Mouse (Mus musculus): ENCODE measurements around the gene Setx. TPM values are rescaled to one million over a fixed set of nuclear protein-coding genes. Genes with fewer than 3 reads are reported as not detected.
"Not testable (repeated sequence)": the region's sequence is repeated elsewhere in the genome, so short reads cannot be mapped to it uniquely, and the experiment has no call there.

The Setx gene
- polyA plus RNA-seq, 1 experiment from 2014 or later = 12.8 TPM

GRCm38 (mm10) chr2:29096751-29097150 lies 27.2 kb upstream of the Setx start:
- no peak overlapping the region for H3K4me2 ChIP-seq
- no peaks in the 10 kb centered on the region for H3K4me1 ChIP-seq (ENCODE audit: control insufficient read depth, insufficient read depth, low read length)
- H3K36me3 ChIP-seq (ENCODE audit: control insufficient read depth, insufficient read depth, low read length) = no peaks in the 10 kb centered on the region
- WGBS (ENCODE audit: insufficient replicate concordance) = 63% methylated on average over 4 of the region's 4 CpGs
- H3K27ac ChIP-seq (ENCODE audit: low read depth, low read length) = no peak overlapping the region
- H3K4me3 ChIP-seq (ENCODE audit: low read depth, low read length) = no peak overlapping the region
- H3K27me3 ChIP-seq (ENCODE audit: control insufficient read depth, insufficient read depth, low read length) = no peaks in the 10 kb centered on the region
- H3K9ac ChIP-seq (ENCODE audit: low read depth, low read length) = no peak overlapping the region
- no peaks in the 10 kb centered on the region for H3K9me3 ChIP-seq (replicated peaks; ENCODE audit: control insufficient read depth, low read length)
- ATAC-seq (replicated peaks; ENCODE audit: insufficient number of reproducible peaks, low FRiP score, low TSS enrichment) = no peak

GRCm38 (mm10) chr2:29097465-29097864 lies 26.5 kb upstream of the Setx start:
- Histone ChIP-seq H3K4me1 (ENCODE audit: control insufficient read depth, insufficient read depth, low read length) (no peaks in the 10 kb centered on the region), H3K27ac (ENCODE audit: low read depth, low read length) (no peak overlapping the region), H3K27me3 (ENCODE audit: control insufficient read depth, insufficient read depth, low read length) (no peaks in the 10 kb centered on the region), H3K9me3 (replicated peaks; ENCODE audit: control insufficient read depth, low read length) (no peaks in the 10 kb centered on the region), H3K36me3 (ENCODE audit: control insufficient read depth, insufficient read depth, low read length) (no peaks in the 10 kb centered on the region), H3K9ac (ENCODE audit: low read depth, low read length) (no peak overlapping the region), H3K4me3 (ENCODE audit: low read depth, low read length) (no peak overlapping the region), H3K4me2 (no peak overlapping the region)
- WGBS (ENCODE audit: insufficient replicate concordance) = 64% methylated on average over 3 of the region's 3 CpGs
- no peak for ATAC-seq (replicated peaks; ENCODE audit: insufficient number of reproducible peaks, low FRiP score, low TSS enrichment)

GRCm38 (mm10) chr2:29097955-29098354 lies 26.0 kb upstream of the Setx start:
- H3K36me3 ChIP-seq (ENCODE audit: control insufficient read depth, insufficient read depth, low read length); H3K4me2 ChIP-seq; H3K4me3 ChIP-seq (ENCODE audit: low read depth, low read length); H3K9ac ChIP-seq (ENCODE audit: low read depth, low read length); H3K9me3 ChIP-seq (replicated peaks; ENCODE audit: control insufficient read depth, low read length); H3K27ac ChIP-seq (ENCODE audit: low read depth, low read length); H3K4me1 ChIP-seq (ENCODE audit: control insufficient read depth, insufficient read depth, low read length); ATAC-seq (replicated peaks; ENCODE audit: insufficient number of reproducible peaks, low FRiP score, low TSS enrichment); H3K27me3 ChIP-seq (ENCODE audit: control insufficient read depth, insufficient read depth, low read length): not testable (repeated sequence)
- 88% methylated on average over 4 of the region's 5 CpGs for WGBS (ENCODE audit: insufficient replicate concordance)

- no peak for ATAC-seq (replicated peaks; ENCODE audit: insufficient number of reproducible peaks, low FRiP score, low TSS enrichment)
- H3K36me3 ChIP-seq (ENCODE audit: control insufficient read depth, insufficient read depth, low read length) = no peaks in the 10 kb centered on the region
- WGBS (ENCODE audit: insufficient replicate concordance) = 82% methylated on average over 8 of the region's 8 CpGs
- no peak overlapping the region for H3K4me2 ChIP-seq
- H3K27me3 ChIP-seq (ENCODE audit: control insufficient read depth, insufficient read depth, low read length) = no peaks in the 10 kb centered on the region
- no peaks in the 10 kb centered on the region for H3K4me1 ChIP-seq (ENCODE audit: control insufficient read depth, insufficient read depth, low read length)
- H3K9me3 ChIP-seq (replicated peaks; ENCODE audit: control insufficient read depth, low read length) = no peaks in the 10 kb centered on the region
- no peak overlapping the region for H3K9ac ChIP-seq (ENCODE audit: low read depth, low read length)
- no peak overlapping the region for H3K4me3 ChIP-seq (ENCODE audit: low read depth, low read length)
- H3K27ac ChIP-seq (ENCODE audit: low read depth, low read length) = no peak overlapping the region
These were observed 25.2 kb upstream of the Setx start for GRCm38 (mm10) chr2:29098786-29099185.

- ATAC-seq (replicated peaks; ENCODE audit: insufficient number of reproducible peaks, low FRiP score, low TSS enrichment) = no peak
- no peak overlapping the region for H3K4me2 ChIP-seq
- no peaks in the 10 kb centered on the region for H3K9me3 ChIP-seq (replicated peaks; ENCODE audit: control insufficient read depth, low read length)
- H3K27ac ChIP-seq (ENCODE audit: low read depth, low read length) = no peak overlapping the region
- 84% methylated on average over 14 of the region's 14 CpGs for WGBS (ENCODE audit: insufficient replicate concordance)
- H3K27me3 ChIP-seq (ENCODE audit: control insufficient read depth, insufficient read depth, low read length) = no peaks in the 10 kb centered on the region
- no peak overlapping the region for H3K4me3 ChIP-seq (ENCODE audit: low read depth, low read length)
- H3K36me3 ChIP-seq (ENCODE audit: control insufficient read depth, insufficient read depth, low read length) = no peaks in the 10 kb centered on the region
- no peaks in the 10 kb centered on the region for H3K4me1 ChIP-seq (ENCODE audit: control insufficient read depth, insufficient read depth, low read length)
- no peak overlapping the region for H3K9ac ChIP-seq (ENCODE audit: low read depth, low read length)
These were observed 24.3 kb upstream of the Setx start for GRCm38 (mm10) chr2:29099646-29100045.

GRCm38 (mm10) chr2:29100822-29101534 lies 23.0 kb upstream of the Setx start:
- H3K4me1 ChIP-seq (ENCODE audit: control insufficient read depth, insufficient read depth, low read length) = no peaks in the 10 kb centered on the region
- H3K27me3 ChIP-seq (ENCODE audit: control insufficient read depth, insufficient read depth, low read length) = no peaks in the 10 kb centered on the region
- H3K9ac ChIP-seq (ENCODE audit: low read depth, low read length) = no peak overlapping the region
- no peak overlapping the region for H3K4me3 ChIP-seq (ENCODE audit: low read depth, low read length)
- H3K4me2 ChIP-seq = peak overlapping the region; percentile 27
- no peaks in the 10 kb centered on the region for H3K9me3 ChIP-seq (replicated peaks; ENCODE audit: control insufficient read depth, low read length)
- no peak overlapping the region for H3K27ac ChIP-seq (ENCODE audit: low read depth, low read length)
- H3K36me3 ChIP-seq (ENCODE audit: control insufficient read depth, insufficient read depth, low read length) = no peaks in the 10 kb centered on the region
- ATAC-seq (replicated peaks; ENCODE audit: insufficient number of reproducible peaks, low FRiP score, low TSS enrichment) = no peak
- WGBS (ENCODE audit: insufficient replicate concordance) = 66% methylated on average over 7 of the region's 7 CpGs

GRCm38 (mm10) chr2:29102416-29103377 lies 21.3 kb upstream of the Setx start:
- not testable (repeated sequence) for H3K4me1 ChIP-seq (ENCODE audit: control insufficient read depth, insufficient read depth, low read length); H3K27ac ChIP-seq (ENCODE audit: low read depth, low read length); H3K9ac ChIP-seq (ENCODE audit: low read depth, low read length); H3K27me3 ChIP-seq (ENCODE audit: control insufficient read depth, insufficient read depth, low read length); H3K9me3 ChIP-seq (replicated peaks; ENCODE audit: control insufficient read depth, low read length); H3K4me2 ChIP-seq; H3K36me3 ChIP-seq (ENCODE audit: control insufficient read depth, insufficient read depth, low read length); H3K4me3 ChIP-seq (ENCODE audit: low read depth, low read length); ATAC-seq (replicated peaks; ENCODE audit: insufficient number of reproducible peaks, low FRiP score, low TSS enrichment)
- WGBS (ENCODE audit: insufficient replicate concordance) = 72% methylated on average over 9 of the region's 10 CpGs

- Histone ChIP-seq H3K4me2 (no peak overlapping the region), H3K36me3 (ENCODE audit: control insufficient read depth, insufficient read depth, low read length) (no peaks in the 10 kb centered on the region), H3K9ac (ENCODE audit: low read depth, low read length) (no peak overlapping the region), H3K27ac (ENCODE audit: low read depth, low read length) (no peak overlapping the region), H3K4me3 (ENCODE audit: low read depth, low read length) (no peak overlapping the region), H3K27me3 (ENCODE audit: control insufficient read depth, insufficient read depth, low read length) (no peaks in the 10 kb centered on the region), H3K9me3 (replicated peaks; ENCODE audit: control insufficient read depth, low read length) (no peaks in the 10 kb centered on the region), H3K4me1 (ENCODE audit: control insufficient read depth, insufficient read depth, low read length) (peaks cover under 1% of the 10 kb centered on the region)
- no peak for ATAC-seq (replicated peaks; ENCODE audit: insufficient number of reproducible peaks, low FRiP score, low TSS enrichment)
These were observed 3.0 kb upstream of the Setx start for GRCm38 (mm10) chr2:29120969-29121368.
